Mouse (Mus musculus): Measurements from ENCODE around the gene Csgalnact2. TPM values are rescaled to one million over a fixed set of nuclear protein-coding genes. Genes with fewer than 3 reads are reported as not detected.

Gene Csgalnact2
- polyA plus RNA-seq, 1 experiment from 2014 or later: 13.4 TPM

GRCm38 (mm10) chr6:118080711-118081110 lies 58.2 kb downstream of the Csgalnact2 start:
- Histone ChIP-seq H3K4me1 (ENCODE audit: control insufficient read depth in 2 of 2, insufficient read depth in 2 of 2, low read length in 2 of 2) (peaks cover 0 to 4% of the 10 kb centered on the region in 2 experiments; a peak in 1 of 4 replicates), H3K4me2 (ENCODE audit: low read length) (no peak overlapping the region), H3K27ac (replicated peaks in 1 of 2; ENCODE audit: control insufficient read depth in 1 of 2, insufficient read depth in 1 of 2, low read depth in 2 of 2, low read length in 2 of 2) (no peak overlapping the region), H3K36me3 (ENCODE audit: control insufficient read depth, insufficient read depth, low read length) (no peaks in the 10 kb centered on the region), H3K9me3 (ENCODE audit: control insufficient read depth, low read length) (no peaks in the 10 kb centered on the region), H3K4me3 (ENCODE audit: control insufficient read depth in 1 of 2, insufficient read depth in 1 of 2, low read depth in 1 of 2, low read length in 2 of 2) (no peak overlapping the region), H3K9ac (ENCODE audit: low read length) (no peak overlapping the region), H3K27me3 (ENCODE audit: control insufficient read depth, insufficient read depth, low read length) (peaks cover 11% of the 10 kb centered on the region)
- 94% methylated on average over 4 of the region's 4 CpGs for WGBS
- no peak for ATAC-seq (ENCODE audit: insufficient number of reproducible peaks, insufficient read depth, low FRiP score, low read depth)

DNA sequence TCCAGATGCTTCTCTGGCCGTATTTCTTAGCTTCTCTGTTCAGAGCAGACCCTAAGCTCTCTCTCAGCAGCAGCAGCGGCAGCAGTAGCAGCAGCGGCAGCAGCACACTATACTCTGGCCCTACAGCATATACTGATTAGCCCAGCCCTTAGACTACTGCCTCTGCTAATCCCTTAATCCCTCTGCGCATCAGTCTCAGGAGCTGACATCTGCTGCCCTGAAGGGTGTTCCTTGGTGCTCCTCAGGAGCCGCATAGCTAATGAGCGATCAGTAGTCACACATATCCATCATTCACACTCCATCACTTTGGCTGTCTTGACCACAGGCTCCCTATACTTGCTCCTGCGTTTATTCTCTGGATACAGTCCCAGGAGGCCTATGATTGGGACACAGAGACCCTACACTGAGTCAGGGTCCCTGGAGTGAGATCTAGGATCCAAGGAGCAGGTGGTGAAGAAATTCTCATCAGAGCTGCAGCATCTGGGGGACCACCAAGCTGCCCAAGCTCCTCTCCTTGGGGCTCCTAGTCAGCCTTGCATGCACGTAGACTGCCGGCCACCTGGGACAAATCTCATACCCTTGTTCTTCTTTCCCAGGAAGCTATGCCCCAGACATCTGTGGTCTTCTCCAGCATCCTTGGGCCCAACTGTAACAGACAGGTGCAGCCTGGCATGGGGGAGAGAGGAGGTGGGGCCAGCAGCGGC lies 59.0 kb downstream of the Csgalnact2 start:
- Histone ChIP-seq H3K27ac (replicated peaks in 1 of 2; ENCODE audit: control insufficient read depth in 1 of 2, insufficient read depth in 1 of 2, low read depth in 2 of 2, low read length in 2 of 2) (no peak overlapping the region), H3K27me3 (ENCODE audit: control insufficient read depth, insufficient read depth, low read length) (peaks cover 11% of the 10 kb centered on the region), H3K4me1 (ENCODE audit: control insufficient read depth in 2 of 2, insufficient read depth in 2 of 2, low read length in 2 of 2) (peaks cover 0 to 4% of the 10 kb centered on the region in 2 experiments; a peak in 1 of 4 replicates), H3K36me3 (ENCODE audit: control insufficient read depth, insufficient read depth, low read length) (no peaks in the 10 kb centered on the region), H3K9me3 (ENCODE audit: control insufficient read depth, low read length) (no peaks in the 10 kb centered on the region), H3K9ac (ENCODE audit: low read length) (no peak overlapping the region), H3K4me3 (ENCODE audit: control insufficient read depth in 1 of 2, insufficient read depth in 1 of 2, low read depth in 1 of 2, low read length in 2 of 2) (no peak overlapping the region), H3K4me2 (ENCODE audit: low read length) (no peak overlapping the region)
- ATAC-seq (ENCODE audit: insufficient number of reproducible peaks, insufficient read depth, low FRiP score, low read depth): no peak
- WGBS: 64% methylated on average over 10 of the region's 10 CpGs

GRCm38 (mm10) chr6:118079292-118079691 lies 59.6 kb downstream of the Csgalnact2 start:
- Histone ChIP-seq H3K4me3 (ENCODE audit: control insufficient read depth in 1 of 2, insufficient read depth in 1 of 2, low read depth in 1 of 2, low read length in 2 of 2) (no peak overlapping the region), H3K9ac (ENCODE audit: low read length) (no peak overlapping the region), H3K27ac (replicated peaks in 1 of 2; ENCODE audit: control insufficient read depth in 1 of 2, insufficient read depth in 1 of 2, low read depth in 2 of 2, low read length in 2 of 2) (no peak overlapping the region), H3K27me3 (ENCODE audit: control insufficient read depth, insufficient read depth, low read length) (peaks cover 11% of the 10 kb centered on the region), H3K4me2 (ENCODE audit: low read length) (no peak overlapping the region), H3K9me3 (ENCODE audit: control insufficient read depth, low read length) (no peaks in the 10 kb centered on the region), H3K36me3 (ENCODE audit: control insufficient read depth, insufficient read depth, low read length) (no peaks in the 10 kb centered on the region), H3K4me1 (ENCODE audit: control insufficient read depth in 2 of 2, insufficient read depth in 2 of 2, low read length in 2 of 2) (peaks cover 4 to 7% of the 10 kb centered on the region in 2 experiments)
- no peak for ATAC-seq (ENCODE audit: insufficient number of reproducible peaks, insufficient read depth, low FRiP score, low read depth)
- WGBS: 64% methylated on average over 3 of the region's 3 CpGs

GRCm38 (mm10) chr6:118078751-118079150 lies 60.2 kb downstream of the Csgalnact2 start:
- ATAC-seq (ENCODE audit: insufficient number of reproducible peaks, insufficient read depth, low FRiP score, low read depth): no peak
- H3K27ac ChIP-seq (replicated peaks in 1 of 2; ENCODE audit: control insufficient read depth in 1 of 2, insufficient read depth in 1 of 2, low read depth in 2 of 2, low read length in 2 of 2): no peak overlapping the region
- H3K36me3 ChIP-seq (ENCODE audit: control insufficient read depth, insufficient read depth, low read length): no peaks in the 10 kb centered on the region
- no peaks in the 10 kb centered on the region for H3K9me3 ChIP-seq (ENCODE audit: control insufficient read depth, low read length)
- H3K4me2 ChIP-seq (ENCODE audit: low read length): no peak overlapping the region
- H3K4me3 ChIP-seq (ENCODE audit: control insufficient read depth in 1 of 2, insufficient read depth in 1 of 2, low read depth in 1 of 2, low read length in 2 of 2): no peak overlapping the region
- peaks cover 9 to 13% of the 10 kb centered on the region in 2 experiments for H3K4me1 ChIP-seq (ENCODE audit: control insufficient read depth in 2 of 2, insufficient read depth in 2 of 2, low read length in 2 of 2)
- H3K9ac ChIP-seq (ENCODE audit: low read length): no peak overlapping the region
- peaks cover 11% of the 10 kb centered on the region for H3K27me3 ChIP-seq (ENCODE audit: control insufficient read depth, insufficient read depth, low read length)
- WGBS: 73% methylated on average over 10 of the region's 10 CpGs

DNA sequence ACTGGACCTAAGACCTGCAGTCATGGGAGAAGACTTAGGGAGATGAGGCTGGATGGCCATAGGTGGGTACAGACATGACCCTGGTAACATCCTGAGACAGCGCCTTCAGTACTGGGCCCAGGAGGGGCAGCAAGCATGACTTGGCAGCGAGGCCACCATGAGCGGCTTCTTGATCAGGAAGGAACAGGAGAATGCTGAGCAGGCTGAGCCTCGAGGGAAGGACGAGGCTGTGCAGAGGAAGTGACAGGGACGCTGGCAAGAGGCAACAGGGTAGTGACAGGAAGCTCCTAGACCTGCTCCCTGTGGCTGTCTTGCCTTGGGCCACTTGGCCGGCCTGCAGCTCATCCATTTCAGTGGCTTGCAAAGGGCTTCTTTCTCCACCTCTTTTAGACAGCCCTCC lies 61.5 kb downstream of the Csgalnact2 start:
- no peak overlapping the region for H3K9ac ChIP-seq (ENCODE audit: low read length)
- H3K27ac ChIP-seq (replicated peaks in 1 of 2; ENCODE audit: control insufficient read depth in 1 of 2, insufficient read depth in 1 of 2, low read depth in 2 of 2, low read length in 2 of 2): no peak overlapping the region
- H3K9me3 ChIP-seq (ENCODE audit: control insufficient read depth, low read length): no peaks in the 10 kb centered on the region
- no peaks in the 10 kb centered on the region for H3K36me3 ChIP-seq (ENCODE audit: control insufficient read depth, insufficient read depth, low read length)
- peaks cover 13 to 18% of the 10 kb centered on the region in 2 experiments for H3K4me1 ChIP-seq (ENCODE audit: control insufficient read depth in 2 of 2, insufficient read depth in 2 of 2, low read length in 2 of 2)
- WGBS: 57% methylated on average over 7 of the region's 7 CpGs
- H3K27me3 ChIP-seq (ENCODE audit: control insufficient read depth, insufficient read depth, low read length): peaks cover 11% of the 10 kb centered on the region
- ATAC-seq (ENCODE audit: insufficient number of reproducible peaks, insufficient read depth, low FRiP score, low read depth): no peak
- H3K4me3 ChIP-seq (ENCODE audit: control insufficient read depth in 1 of 2, insufficient read depth in 1 of 2, low read depth in 1 of 2, low read length in 2 of 2): no peak overlapping the region
- H3K4me2 ChIP-seq (ENCODE audit: low read length): no peak overlapping the region

DNA sequence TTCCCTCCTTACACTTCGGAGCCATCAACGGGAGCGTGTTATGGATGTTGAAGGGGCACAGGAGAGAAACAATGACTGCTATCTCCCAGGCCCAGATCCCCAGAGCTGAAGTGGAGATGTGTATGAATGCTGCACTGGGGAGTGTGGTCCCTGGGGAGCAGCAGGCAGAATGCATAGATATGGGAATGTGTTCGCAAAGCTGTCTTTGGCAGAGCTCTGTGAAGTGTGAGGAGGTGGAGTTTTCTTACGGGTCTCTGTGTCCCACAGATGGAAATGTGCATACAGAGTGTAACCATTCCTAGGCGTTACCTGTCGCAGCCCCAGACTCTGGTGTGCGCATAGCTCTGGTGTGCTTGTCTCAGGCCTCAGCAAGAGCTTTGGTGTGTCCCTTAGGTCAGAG lies 62.2 kb downstream of the Csgalnact2 start:
- Histone ChIP-seq H3K27me3 (ENCODE audit: control insufficient read depth, insufficient read depth, low read length) (peaks cover 11% of the 10 kb centered on the region), H3K9me3 (ENCODE audit: control insufficient read depth, low read length) (no peaks in the 10 kb centered on the region), H3K4me1 (ENCODE audit: control insufficient read depth in 2 of 2, insufficient read depth in 2 of 2, low read length in 2 of 2) (peaks cover 13 to 18% of the 10 kb centered on the region in 2 experiments), H3K27ac (replicated peaks in 1 of 2; ENCODE audit: control insufficient read depth in 1 of 2, insufficient read depth in 1 of 2, low read depth in 2 of 2, low read length in 2 of 2) (no peak overlapping the region), H3K4me3 (ENCODE audit: control insufficient read depth in 1 of 2, insufficient read depth in 1 of 2, low read depth in 1 of 2, low read length in 2 of 2) (no peak overlapping the region), H3K4me2 (ENCODE audit: low read length) (no peak overlapping the region), H3K36me3 (ENCODE audit: control insufficient read depth, insufficient read depth, low read length) (no peaks in the 10 kb centered on the region), H3K9ac (ENCODE audit: low read length) (no peak overlapping the region)
- WGBS: 63% methylated on average over 8 of the region's 8 CpGs
- ATAC-seq (ENCODE audit: insufficient number of reproducible peaks, insufficient read depth, low FRiP score, low read depth): no peak

GRCm38 (mm10) chr6:118076256-118076655 lies 62.7 kb downstream of the Csgalnact2 start:
- 51% methylated on average over 3 of the region's 3 CpGs for WGBS
- ATAC-seq (ENCODE audit: insufficient number of reproducible peaks, insufficient read depth, low FRiP score, low read depth): no peak
- peaks cover 13 to 18% of the 10 kb centered on the region in 2 experiments for H3K4me1 ChIP-seq (ENCODE audit: control insufficient read depth in 2 of 2, insufficient read depth in 2 of 2, low read length in 2 of 2)

GRCm38 (mm10) chr6:118074151-118074550 lies 64.8 kb downstream of the Csgalnact2 start:
- Histone ChIP-seq H3K27ac (replicated peaks in 1 of 2; ENCODE audit: control insufficient read depth in 1 of 2, insufficient read depth in 1 of 2, low read depth in 2 of 2, low read length in 2 of 2) (peak overlapping the region; percentile 20 to 58; a peak in 2 of 4 replicates), H3K9me3 (ENCODE audit: control insufficient read depth, low read length) (no peaks in the 10 kb centered on the region), H3K36me3 (ENCODE audit: control insufficient read depth, insufficient read depth, low read length) (no peaks in the 10 kb centered on the region), H3K27me3 (ENCODE audit: control insufficient read depth, insufficient read depth, low read length) (peaks cover 5% of the 10 kb centered on the region; the same call in 1 of the 2 replicates), H3K4me3 (ENCODE audit: control insufficient read depth in 1 of 2, insufficient read depth in 1 of 2, low read depth in 1 of 2, low read length in 2 of 2) (no peak overlapping the region), H3K4me1 (ENCODE audit: control insufficient read depth in 2 of 2, insufficient read depth in 2 of 2, low read length in 2 of 2) (peaks cover 13 to 18% of the 10 kb centered on the region in 2 experiments), H3K9ac (ENCODE audit: low read length) (peak overlapping the region; percentile 8; the same call in 1 of the 2 replicates), H3K4me2 (ENCODE audit: low read length) (peak overlapping the region; percentile 31)
- ATAC-seq (ENCODE audit: insufficient number of reproducible peaks, insufficient read depth, low FRiP score, low read depth): no peak
- 15% methylated on average over 3 of the region's 3 CpGs for WGBS

More at GRCm38 (mm10) chr6:118076256-118076655, 62.7 kb downstream of the Csgalnact2 start:
- Histone ChIP-seq H3K27ac (replicated peaks in 1 of 2; ENCODE audit: control insufficient read depth in 1 of 2, insufficient read depth in 1 of 2, low read depth in 2 of 2, low read length in 2 of 2) (no peak overlapping the region), H3K27me3 (ENCODE audit: control insufficient read depth, insufficient read depth, low read length) (peaks cover 11% of the 10 kb centered on the region), H3K36me3 (ENCODE audit: control insufficient read depth, insufficient read depth, low read length) (no peaks in the 10 kb centered on the region), H3K9ac (ENCODE audit: low read length) (no peak overlapping the region), H3K9me3 (ENCODE audit: control insufficient read depth, low read length) (no peaks in the 10 kb centered on the region), H3K4me2 (ENCODE audit: low read length) (no peak overlapping the region), H3K4me3 (ENCODE audit: control insufficient read depth in 1 of 2, insufficient read depth in 1 of 2, low read depth in 1 of 2, low read length in 2 of 2) (no peak overlapping the region)
